Mouse (Mus musculus) Patski (cell line): ENCODE results near the gene Adamtsl3. TPM values are rescaled to one million over a fixed set of nuclear protein-coding genes. Genes with fewer than 3 reads are reported as not detected.
A peak's percentile ranks its signal among the peaks of the same experiment; 100 is the strongest.

Source experiments
- ATAC-seq: fragments of 100-300 bp; one replicate; pipeline ENCODE4 v1.8.0; 2021
- CTCF ChIA-PET: fragments of 350-600 bp; sonication (Branson Sonifier 250); formaldehyde crosslinking; loops from one replicate; lab custom pipeline; 2022; ENCODE audit warnings: inconsistent platforms; lab: Charles Lee
- POLR2A ChIA-PET: fragments of 350-600 bp; sonication (Branson Sonifier 250); formaldehyde crosslinking; loops from one replicate; lab custom pipeline; 2022; ENCODE audit warnings: antibody characterized with exemption, inconsistent platforms; lab: Charles Lee
- DNase-seq: peaks from one replicate; pipeline ENCODE4 v3.0.0-alpha.2; 2011; ENCODE audit warnings: low read depth, low spot score
- H3K27me3 ChIP-seq: fragments of 371-371 bp; one replicate; pipeline ENCODE4 v1.5.1; 2021
- CTCF ChIP-seq: fragments of 100-300 bp; IDR thresholded peaks from one replicate; pipeline ENCODE4 v1.5.1; 2021
- in situ Hi-C: fragments of 300-500 bp; cut with MboI; formaldehyde crosslinking; loops from 3 replicates; pipeline ENCODE4 v1.11.1; 2018; ENCODE audit warnings: low pct_unique_long_range_greater_than_20kb, mixed read lengths
- polyA plus RNA-seq: library from polyadenylated mRNA; unstranded; gene quantifications from one replicate; pipeline ENCODE4 v1.2.3, GENCODE M21; 2021

Gene Adamtsl3
- polyA plus RNA-seq, 1 experiment from 2014 or later: 4.4 TPM

DNA sequence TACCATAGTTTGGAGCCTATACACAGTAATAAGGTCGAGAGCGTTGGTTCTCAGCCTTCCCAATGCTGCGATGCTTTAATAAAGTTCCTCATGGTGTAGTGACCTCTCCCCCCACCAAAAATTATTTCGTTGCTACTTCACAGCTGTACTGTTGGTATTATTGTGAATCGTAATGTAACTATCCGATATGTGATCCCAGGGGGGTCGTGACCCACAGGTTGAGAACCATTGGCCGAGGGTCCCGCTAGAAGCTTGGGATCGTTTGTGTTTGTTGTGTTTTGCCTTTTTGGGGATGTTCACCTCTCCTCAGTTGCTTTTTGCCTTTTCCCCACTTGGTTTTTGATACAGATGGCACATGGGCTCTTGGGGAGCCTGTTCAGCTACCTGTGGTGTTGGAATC, 220.9 kb downstream of the Adamtsl3 start:
- no peaks in the 10 kb centered on the region for H3K27me3 ChIP-seq
- CTCF ChIA-PET: interaction anchor here (1.3 kb wide), 1 partner anchor 8 kb away, joined by 4 read pairs; no protein-coding TSS in a partner anchor
- DNase-seq (no peak), ATAC-seq (no peak)
- TF ChIP-seq CTCF: no peak
- in situ Hi-C loops: no loop called here
- POLR2A ChIA-PET: no interaction called here

DNA sequence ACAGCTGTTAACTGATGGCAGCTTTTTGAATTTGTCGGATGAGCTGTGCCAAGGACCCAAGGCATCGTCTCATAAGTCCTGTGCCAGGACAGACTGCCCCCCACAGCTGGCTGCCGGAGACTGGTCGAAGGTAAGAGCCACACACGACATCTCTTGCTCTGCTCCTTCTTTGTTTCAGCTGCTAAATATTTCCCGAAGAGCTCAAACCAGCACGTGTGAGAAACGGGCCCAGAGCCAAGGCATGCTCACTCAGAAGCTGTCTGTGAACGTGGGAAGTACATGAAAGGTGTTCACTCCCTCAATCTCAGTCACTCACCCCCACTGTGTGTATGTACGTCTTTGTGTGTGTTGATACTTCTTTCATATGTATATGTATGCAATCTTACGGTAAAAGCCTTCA, 221.6 kb downstream of the Adamtsl3 start:
- no peak for TF ChIP-seq CTCF
- no peaks in the 10 kb centered on the region for H3K27me3 ChIP-seq
- CTCF ChIA-PET: interaction anchor here (0.8 to 1.3 kb wide), 2 partner anchors 8 to 9 kb away, joined by 3 to 4 read pairs; no protein-coding TSS in a partner anchor
- DNase-seq (no peak), ATAC-seq (no peak)
- in situ Hi-C loops: no loop called here
- POLR2A ChIA-PET: no interaction called here

DNA sequence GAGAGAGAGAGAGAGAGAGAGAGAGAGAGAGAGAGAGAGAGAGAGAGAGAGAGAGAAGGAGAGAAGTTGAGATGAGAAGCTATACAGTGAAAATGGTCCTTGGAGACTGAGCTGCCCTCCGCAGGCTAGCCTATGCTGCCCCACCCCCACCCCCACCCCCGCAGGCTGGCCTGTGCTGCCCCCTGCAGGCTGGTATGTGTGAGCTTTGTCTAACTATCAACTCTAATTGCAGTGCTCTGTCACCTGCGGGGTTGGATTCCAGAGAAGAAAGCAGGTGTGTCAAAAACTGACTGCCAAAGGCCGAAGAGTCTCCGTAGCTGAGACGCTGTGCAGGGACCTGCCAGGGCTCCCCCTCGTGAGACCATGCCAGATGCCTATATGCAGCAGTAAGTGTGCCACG, 231.2 kb downstream of the Adamtsl3 start:
- CTCF ChIA-PET: interaction anchor here (1.2 to 1.9 kb wide), 4 partner anchors 9 to 63 kb away, joined by 3 to 6 read pairs (median 4); no protein-coding TSS in a partner anchor
- TF ChIP-seq CTCF: peak; percentile 46
- ATAC-seq: no peak
- no peak for DNase-seq
- in situ Hi-C loops: no loop called here
- POLR2A ChIA-PET: no interaction called here
- H3K27me3 ChIP-seq: no peaks in the 10 kb centered on the region

DNA sequence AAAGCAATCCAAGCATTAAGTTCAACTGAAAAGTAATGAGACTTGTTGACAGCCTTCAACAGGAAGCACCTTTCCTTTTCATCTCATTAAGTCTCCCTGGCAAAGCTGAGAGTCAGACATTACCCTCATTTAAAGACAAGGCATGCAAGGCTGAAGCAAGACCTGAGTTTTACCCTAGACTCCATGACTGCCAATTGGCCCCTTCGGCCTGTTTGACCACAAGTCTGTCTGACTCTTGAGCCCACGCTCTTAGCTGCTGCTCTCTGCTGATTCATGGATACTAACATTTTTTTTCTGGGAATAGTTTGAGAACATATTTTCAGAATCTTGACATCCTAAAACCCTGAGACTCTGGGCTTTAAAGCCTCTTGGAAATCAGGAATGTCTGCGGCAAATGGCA, 232.3 kb downstream of the Adamtsl3 start:
- CTCF ChIA-PET: interaction anchor here (1.7 to 1.9 kb wide), 2 partner anchors 10 to 65 kb away, joined by 4 to 6 read pairs; no protein-coding TSS in a partner anchor
- POLR2A ChIA-PET: interaction anchor here (0.7 kb wide), 1 partner anchor 13 kb away, joined by 3 read pairs; no protein-coding TSS in a partner anchor
- TF ChIP-seq CTCF: no peak
- no peaks in the 10 kb centered on the region for H3K27me3 ChIP-seq
- ATAC-seq: no peak
- no peak for DNase-seq
- in situ Hi-C loops: no loop called here

DNA sequence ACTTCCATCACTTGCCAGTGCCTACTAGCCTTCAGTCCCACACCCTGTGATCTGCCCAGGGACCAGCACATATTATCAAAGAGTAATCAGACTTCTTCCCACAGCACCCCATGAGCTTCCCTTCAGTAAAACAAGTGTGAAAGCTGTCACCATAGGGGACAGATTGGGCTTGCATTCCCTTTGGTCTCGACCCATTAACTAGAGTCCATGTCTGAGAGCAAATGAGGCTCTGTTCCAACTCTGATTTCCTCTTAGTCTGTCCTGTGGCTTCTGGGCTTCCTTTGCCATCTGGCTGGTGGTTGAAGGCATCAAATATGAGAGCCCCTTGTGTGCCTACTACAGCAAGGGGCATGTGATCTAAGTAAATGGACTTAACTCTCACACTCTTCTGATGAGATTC, 237.5 kb downstream of the Adamtsl3 start:
- H3K27me3 ChIP-seq: no peaks in the 10 kb centered on the region
- no peak for DNase-seq
- POLR2A ChIA-PET: no interaction called here
- no peak for TF ChIP-seq CTCF
- CTCF ChIA-PET: interaction anchor here (0.8 kb wide), 1 partner anchor 9 kb away, joined by 3 read pairs; no protein-coding TSS in a partner anchor
- no peak for ATAC-seq
- in situ Hi-C loops: no loop called here

DNA sequence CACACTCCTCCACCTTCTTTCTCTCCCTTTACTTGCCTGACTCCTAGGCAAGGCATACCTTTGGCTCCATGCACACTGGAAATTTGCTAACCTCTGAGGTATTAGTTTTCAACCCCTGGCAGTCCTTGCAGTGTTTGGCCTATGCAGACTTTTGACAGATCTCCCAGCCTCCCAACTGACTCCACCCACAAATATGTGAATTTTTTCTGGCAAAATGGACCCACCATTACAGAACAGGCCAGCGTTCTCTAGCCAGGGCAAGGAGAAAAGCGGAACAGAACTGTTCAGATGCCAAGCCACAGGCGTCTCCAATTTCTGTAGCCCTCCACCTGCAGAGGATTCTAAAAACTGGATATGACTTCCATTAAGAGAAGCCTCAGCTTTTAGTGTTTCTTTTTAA, 244.5 kb downstream of the Adamtsl3 start:
- DNase-seq: no peak
- CTCF ChIA-PET: no interaction called here
- in situ Hi-C loops: no loop called here
- TF ChIP-seq CTCF: no peak
- POLR2A ChIA-PET: interaction anchor here (0.7 kb wide), 1 partner anchor 13 kb away, joined by 3 read pairs; no protein-coding TSS in a partner anchor
- no peaks in the 10 kb centered on the region for H3K27me3 ChIP-seq
- no peak for ATAC-seq

DNA sequence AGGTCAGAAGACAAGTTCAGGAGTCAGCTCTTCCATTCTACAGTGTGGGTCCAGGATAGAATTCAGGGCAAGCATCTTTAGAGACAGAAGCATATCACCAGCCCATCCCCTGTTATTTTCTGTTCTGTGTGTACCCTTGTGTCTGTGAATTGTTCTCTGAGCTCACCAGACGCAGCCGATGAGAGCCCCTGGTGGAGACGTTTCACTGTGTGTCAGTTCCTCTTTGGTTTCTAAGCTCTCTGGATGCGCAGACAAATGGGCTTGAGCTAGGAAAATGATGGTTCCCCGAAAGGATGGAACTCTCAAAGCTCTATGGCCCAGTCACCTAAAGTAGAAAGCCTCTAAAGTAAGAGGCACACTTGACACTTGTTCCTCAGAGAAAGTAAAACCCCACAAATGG, 246.3 kb downstream of the Adamtsl3 start:
- ChIA-PET CTCF (interaction anchor here (1.2 kb wide), 1 partner anchor 13 kb away, joined by 3 read pairs; no protein-coding TSS in a partner anchor), POLR2A (no interaction called here)
- DNase-seq (no peak), ATAC-seq (no peak)
- in situ Hi-C loops: no loop called here
- no peaks in the 10 kb centered on the region for H3K27me3 ChIP-seq
- TF ChIP-seq CTCF: no peak

DNA sequence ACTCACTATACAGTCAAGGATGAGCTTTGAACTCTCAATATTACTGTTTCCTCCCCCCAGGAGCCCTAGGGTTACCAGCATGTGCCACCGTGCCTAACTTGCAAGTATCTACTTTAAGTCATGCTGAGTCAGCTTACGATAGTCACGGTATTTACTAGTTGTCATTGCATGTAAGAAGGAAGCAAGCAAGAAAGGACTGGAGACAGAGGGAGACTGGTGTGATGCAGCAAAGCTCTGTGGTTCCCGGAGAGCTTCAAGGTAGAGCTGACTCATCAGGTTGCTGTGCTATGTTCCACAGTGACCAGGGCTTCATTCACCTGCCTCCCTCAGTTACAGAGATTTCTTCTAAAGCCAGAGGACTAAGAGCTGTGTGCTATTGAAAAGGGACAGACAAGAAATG, 247.0 kb downstream of the Adamtsl3 start:
- no peaks in the 10 kb centered on the region for H3K27me3 ChIP-seq
- ChIA-PET CTCF (interaction anchor here (1.2 kb wide), 1 partner anchor 13 kb away, joined by 3 read pairs; no protein-coding TSS in a partner anchor), POLR2A (no interaction called here)
- in situ Hi-C loops: no loop called here
- no peak for TF ChIP-seq CTCF
- no peak for DNase-seq
- ATAC-seq: no peak

DNA sequence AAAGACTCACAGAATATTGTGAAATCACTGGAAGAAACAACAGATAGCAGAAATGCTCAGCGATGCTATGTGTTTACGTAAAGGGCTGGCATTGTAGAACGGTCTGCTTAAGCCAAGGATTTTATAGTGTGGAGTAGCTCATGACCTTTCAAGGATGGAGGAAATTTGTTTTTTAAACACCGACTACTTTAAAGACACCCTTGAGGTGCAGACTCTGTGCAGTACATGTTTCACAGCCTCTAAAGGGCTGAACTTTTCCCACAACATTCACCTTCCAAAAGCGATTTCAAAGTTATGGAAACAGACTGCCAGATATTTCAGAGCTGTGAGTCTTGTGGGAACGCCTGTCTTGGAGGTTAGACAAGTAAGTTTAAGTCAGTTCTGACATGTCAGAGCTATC, 255.4 kb downstream of the Adamtsl3 start:
- CTCF ChIA-PET: interaction anchor here (1.1 kb wide), 1 partner anchor 87 kb away, joined by 3 read pairs; no protein-coding TSS in a partner anchor
- DNase-seq (no peak), ATAC-seq (no peak)
- no peak for TF ChIP-seq CTCF
- POLR2A ChIA-PET: no interaction called here
- H3K27me3 ChIP-seq: no peaks in the 10 kb centered on the region
- in situ Hi-C loops: no loop called here

DNA sequence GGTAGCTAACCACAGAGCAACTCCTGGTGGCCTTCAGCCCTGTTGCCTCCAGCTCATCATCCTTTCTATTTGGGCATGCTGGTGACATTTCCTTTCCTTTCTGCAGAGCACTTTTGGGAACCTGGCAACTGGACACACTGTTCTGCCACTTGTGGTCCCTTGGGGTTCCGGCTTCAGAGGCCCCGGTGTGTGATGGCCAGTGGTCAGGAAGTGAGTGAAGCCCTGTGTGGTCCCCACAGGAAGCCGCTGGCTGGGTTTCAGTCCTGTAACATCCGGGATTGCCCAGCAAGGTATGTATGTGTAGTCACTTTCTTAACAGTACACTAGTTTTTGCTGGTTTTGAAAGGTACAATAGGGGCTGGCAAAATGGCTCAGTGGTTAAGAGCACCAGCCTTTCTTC, 266.5 kb downstream of the Adamtsl3 start:
- no peaks in the 10 kb centered on the region for H3K27me3 ChIP-seq
- no peak for TF ChIP-seq CTCF
- ChIA-PET CTCF (no interaction called here), POLR2A (no interaction called here)
- no peak for ATAC-seq
- in situ Hi-C loops: loop anchor here (25.0 kb wide), 2 partner anchors 465 to 640 kb away; no protein-coding TSS in a partner anchor
- DNase-seq: no peak

DNA sequence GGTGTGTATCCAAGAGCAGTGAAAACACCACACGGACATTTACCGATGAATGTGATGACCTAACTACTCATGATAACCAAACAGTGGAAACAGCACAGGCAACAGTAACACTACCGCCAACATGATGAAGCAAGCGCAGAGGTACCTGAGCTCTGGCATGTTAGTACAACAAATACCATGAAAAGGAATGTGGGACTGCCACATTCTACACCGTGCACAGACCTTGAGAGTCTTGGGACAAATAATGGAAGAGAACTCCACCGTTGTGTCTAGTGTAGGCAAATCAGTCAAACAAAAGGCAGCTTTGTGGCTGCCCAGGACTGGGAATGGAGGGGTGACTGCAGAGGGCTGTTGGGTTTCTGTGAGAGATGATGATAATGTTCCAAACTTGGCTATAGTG, 269.9 kb downstream of the Adamtsl3 start:
- ChIA-PET POLR2A (no interaction called here), CTCF (no interaction called here)
- no peaks in the 10 kb centered on the region for H3K27me3 ChIP-seq

More for the DNA sequence above, 269.9 kb downstream of the Adamtsl3 start:
- TF ChIP-seq CTCF: no peak
- DNase-seq: no peak
- in situ Hi-C loops: loop anchor here (25.0 kb wide), 2 partner anchors 468 to 643 kb away; no protein-coding TSS in a partner anchor
- no peak for ATAC-seq
